Mouse (Mus musculus) ES-E14 (cell line): ENCODE data around the gene Dock7.

Experiments used
- CHD2 ChIP-seq: IDR thresholded peaks from 2 replicates; pipeline ENCODE4 v1.6.1; 2014; ENCODE audit warnings: mild to moderate bottlenecking, low read depth, low read length, inconsistent platforms
- HCFC1 ChIP-seq: IDR thresholded peaks from 2 replicates; pipeline ENCODE4 v1.6.1; 2012; ENCODE audit warnings: low read length, inconsistent platforms, borderline replicate concordance; ENCODE audit not compliant: insufficient read depth
- MAFK ChIP-seq: IDR thresholded peaks from 2 replicates; pipeline ENCODE4 v1.6.1; 2014; ENCODE audit warnings: mild to moderate bottlenecking, low read depth, low read length, inconsistent platforms; ENCODE audit not compliant: insufficient read depth
- ZNF384 ChIP-seq: IDR thresholded peaks from 2 replicates; pipeline ENCODE4 v1.6.1; 2012; ENCODE audit warnings: low read depth, low read length, inconsistent platforms

GRCm38 (mm10) chr4:99123546-99123945 lies 2.8 kb upstream of the Dock7 start:
- TF ChIP-seq ZNF384 (no peak), CHD2 (no peak), MAFK (no peak), HCFC1 (no peak)
